Mouse (Mus musculus): ENCODE measurements around the gene Bloc1s2.
"Not testable (repeated sequence)": the region's sequence is repeated elsewhere in the genome, so short reads cannot be mapped to it uniquely, and the experiment has no call there.

DNA sequence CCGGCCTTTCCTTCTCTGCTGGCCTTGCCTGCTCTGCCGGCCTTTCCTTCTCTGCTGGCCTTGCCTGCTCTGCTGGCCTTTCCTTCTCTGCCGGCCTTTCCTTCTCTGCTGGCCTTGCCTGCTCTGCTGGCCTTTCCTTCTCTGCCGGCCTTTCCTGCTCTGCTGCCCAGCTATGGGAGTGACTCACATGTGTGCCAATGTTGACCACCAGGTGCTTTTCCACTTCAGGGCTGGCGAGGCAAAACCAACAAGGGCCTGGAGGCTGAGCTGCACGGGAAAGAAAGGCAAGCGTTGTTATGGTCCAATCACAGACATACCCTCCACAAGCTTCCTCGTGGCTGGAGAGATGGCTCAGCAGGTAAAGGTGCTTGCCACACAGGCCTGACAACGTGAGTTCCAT is 25.6 kb downstream of the Bloc1s2 start:
- TF ChIP-seq MAFK (IDR thresholded peaks at IDR 0.05; ENCODE audit: insufficient read depth, low read depth, low read length); ZC3H11A (IDR thresholded peaks at IDR 0.05; ENCODE audit: borderline replicate concordance, low read depth, low read length); CHD2 (IDR thresholded peaks at IDR 0.05; ENCODE audit: low read depth, low read length): not testable (repeated sequence)

All from ES-E14 (cell line).